Mouse (Mus musculus): ENCODE measurements around the gene Bcas3. TPM values are rescaled to one million over a fixed set of nuclear protein-coding genes. Genes with fewer than 3 reads are reported as not detected.
A peak's percentile ranks its signal among the peaks of the same experiment; 100 is the strongest.

Bcas3 gene
- polyA plus RNA-seq, 1 experiment from 2014 or later = 13.6 TPM

GRCm38 (mm10) chr11:85786113-85786718, 433.2 kb downstream of the Bcas3 start:
- Histone ChIP-seq H3K27me3 (ENCODE audit: insufficient read depth, low read length) (peaks cover 43% of the 10 kb centered on the region), H3K4me1 (ENCODE audit: insufficient read depth) (peaks cover 9% of the 10 kb centered on the region; the same call in 1 of the 2 replicates), H3K27ac (ENCODE audit: low read depth) (no peak overlapping the region), H3K36me3 (replicated peaks; ENCODE audit: insufficient read depth, low read length) (no peaks in the 10 kb centered on the region), H3K9ac (replicated peaks) (no peak overlapping the region), H3K4me2 (ENCODE audit: low read depth, low read length) (no peak overlapping the region), H3K4me3 (ENCODE audit: low read depth, low read length) (no peak overlapping the region), H3K9me3 (ENCODE audit: low read length) (no peaks in the 10 kb centered on the region)
- 75% methylated on average over 3 of the region's 3 CpGs for WGBS (ENCODE audit: insufficient replicate concordance)
- peak; percentile 59 for TF ChIP-seq CTCF (IDR thresholded peaks at IDR 0.05; ENCODE audit: low read depth)
- TF ChIP-seq EP300 (IDR thresholded peaks at IDR 0.05; ENCODE audit: low read depth) = no peak
- ATAC-seq = 0 out of 2 replicates have a peak, but pooled peaks have one; percentile 38
- DNase-seq = no peak

- 0 out of 2 replicates have a peak overlapping the region, but pooled peaks have one; percentile 16 for H3K4me2 ChIP-seq (ENCODE audit: low read depth, low read length)
- no peaks in the 10 kb centered on the region for H3K36me3 ChIP-seq (replicated peaks; ENCODE audit: insufficient read depth, low read length)
- H3K4me3 ChIP-seq (ENCODE audit: low read depth, low read length) = no peak overlapping the region
- DNase-seq = no peak
- 82% methylated on average over 7 of the region's 7 CpGs for WGBS (ENCODE audit: insufficient replicate concordance)
- peaks cover 31% of the 10 kb centered on the region for H3K27me3 ChIP-seq (ENCODE audit: insufficient read depth, low read length)
- no peak overlapping the region for H3K9ac ChIP-seq (replicated peaks)
- no peaks in the 10 kb centered on the region for H3K9me3 ChIP-seq (ENCODE audit: low read length)
- TF ChIP-seq CTCF (IDR thresholded peaks at IDR 0.05; ENCODE audit: low read depth) (no peak), EP300 (IDR thresholded peaks at IDR 0.05; ENCODE audit: low read depth) (no peak)
- ATAC-seq = no peak
- H3K27ac ChIP-seq (ENCODE audit: low read depth) = no peak overlapping the region
- H3K4me1 ChIP-seq (ENCODE audit: insufficient read depth) = peaks cover 23% of the 10 kb centered on the region
Measured at GRCm38 (mm10) chr11:85789750-85790149, 436.8 kb downstream of the Bcas3 start.

DNA sequence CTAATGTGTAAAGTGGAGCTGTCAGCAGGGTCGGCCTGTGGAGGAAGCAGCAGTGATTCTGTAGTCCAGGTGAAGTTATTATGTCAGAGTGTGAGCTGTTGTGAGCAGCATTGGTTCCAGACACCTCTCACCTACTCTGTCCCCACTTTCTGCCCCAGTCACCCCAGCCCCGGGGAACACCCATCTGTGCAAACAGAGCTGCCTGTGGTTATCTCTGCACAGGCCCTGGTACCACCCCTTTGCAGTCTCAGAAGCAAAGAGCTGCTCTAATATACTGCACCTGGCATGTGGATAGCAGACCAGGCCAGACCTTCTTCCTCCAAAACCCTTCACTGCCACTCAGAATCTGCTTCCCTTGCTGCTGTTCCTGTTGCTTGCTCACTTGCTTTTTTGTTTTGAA, 437.3 kb downstream of the Bcas3 start:
- no peak for TF ChIP-seq CTCF (IDR thresholded peaks at IDR 0.05; ENCODE audit: low read depth)
- TF ChIP-seq EP300 (IDR thresholded peaks at IDR 0.05; ENCODE audit: low read depth) = peak; percentile 32; the same call in 1 of the 2 replicates
- H3K27ac ChIP-seq (ENCODE audit: low read depth) = no peak overlapping the region
- H3K36me3 ChIP-seq (replicated peaks; ENCODE audit: insufficient read depth, low read length) = no peaks in the 10 kb centered on the region
- ATAC-seq (peak; percentile 94), DNase-seq (peak; percentile 51)
- H3K4me1 ChIP-seq (ENCODE audit: insufficient read depth) = peaks cover 23% of the 10 kb centered on the region
- no peak overlapping the region for H3K9ac ChIP-seq (replicated peaks)
- peaks cover 29% of the 10 kb centered on the region for H3K27me3 ChIP-seq (ENCODE audit: insufficient read depth, low read length)
- no peaks in the 10 kb centered on the region for H3K9me3 ChIP-seq (ENCODE audit: low read length)
- H3K4me2 ChIP-seq (ENCODE audit: low read depth, low read length) = 0 out of 2 replicates have a peak overlapping the region, but pooled peaks have one; percentile 16
- no peak overlapping the region for H3K4me3 ChIP-seq (ENCODE audit: low read depth, low read length)
- WGBS (ENCODE audit: insufficient replicate concordance) = 41% methylated on average over 2 of the region's 2 CpGs

DNA sequence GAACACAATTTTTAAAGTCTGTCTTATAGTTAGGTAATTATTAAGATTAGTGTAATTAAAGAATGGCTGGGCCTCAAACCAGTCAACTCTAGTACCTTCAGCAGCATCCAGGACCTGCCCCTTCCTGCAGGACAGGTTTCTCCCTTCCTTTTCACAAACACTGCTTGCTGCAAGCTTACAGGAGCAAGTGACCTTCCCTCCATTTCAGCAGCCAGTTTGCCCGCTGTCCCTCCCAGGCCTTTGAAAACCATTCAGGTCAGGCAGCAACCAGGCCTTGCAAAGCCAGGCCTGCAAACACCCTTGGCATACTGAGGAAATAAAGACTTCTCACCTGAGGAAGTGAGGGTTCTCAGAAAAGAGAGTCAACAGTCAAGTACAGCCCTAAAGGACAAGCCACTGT, 438.2 kb downstream of the Bcas3 start:
- Histone ChIP-seq H3K4me1 (ENCODE audit: insufficient read depth) (peaks cover 23% of the 10 kb centered on the region), H3K27ac (ENCODE audit: low read depth) (no peak overlapping the region)

GRCm38 (mm10) chr11:85792534-85793215, 439.7 kb downstream of the Bcas3 start:
- no peaks in the 10 kb centered on the region for H3K36me3 ChIP-seq (replicated peaks; ENCODE audit: insufficient read depth, low read length)
- no peak for TF ChIP-seq EP300 (IDR thresholded peaks at IDR 0.05; ENCODE audit: low read depth)
- no peak for TF ChIP-seq CTCF (IDR thresholded peaks at IDR 0.05; ENCODE audit: low read depth)
- H3K9ac ChIP-seq (replicated peaks) = no peak overlapping the region
- H3K4me1 ChIP-seq (ENCODE audit: insufficient read depth) = peaks cover 23% of the 10 kb centered on the region
- H3K4me2 ChIP-seq (ENCODE audit: low read depth, low read length) = 0 out of 2 replicates have a peak overlapping the region, but pooled peaks have one; percentile 6
- peaks cover 16% of the 10 kb centered on the region for H3K27me3 ChIP-seq (ENCODE audit: insufficient read depth, low read length)
- no peak overlapping the region for H3K27ac ChIP-seq (ENCODE audit: low read depth)
- WGBS (ENCODE audit: insufficient replicate concordance) = 52% methylated on average over 12 of the region's 12 CpGs
- ATAC-seq (peak; percentile 26; the same call in 1 of the 2 replicates), DNase-seq (no peak)
- H3K9me3 ChIP-seq (ENCODE audit: low read length) = no peaks in the 10 kb centered on the region
- no peak overlapping the region for H3K4me3 ChIP-seq (ENCODE audit: low read depth, low read length)

More for the DNA sequence above, 438.2 kb downstream of the Bcas3 start:
- peaks cover 23% of the 10 kb centered on the region for H3K27me3 ChIP-seq (ENCODE audit: insufficient read depth, low read length)
- no peak for ATAC-seq
- H3K4me2 ChIP-seq (ENCODE audit: low read depth, low read length) = no peak overlapping the region
- no peak overlapping the region for H3K4me3 ChIP-seq (ENCODE audit: low read depth, low read length)
- no peaks in the 10 kb centered on the region for H3K9me3 ChIP-seq (ENCODE audit: low read length)
- TF ChIP-seq CTCF (IDR thresholded peaks at IDR 0.05; ENCODE audit: low read depth) = no peak
- TF ChIP-seq EP300 (IDR thresholded peaks at IDR 0.05; ENCODE audit: low read depth) = no peak
- 90% methylated on average over 1 of the region's 1 CpGs for WGBS (ENCODE audit: insufficient replicate concordance)
- H3K9ac ChIP-seq (replicated peaks) = no peak overlapping the region
- no peak for DNase-seq
- no peaks in the 10 kb centered on the region for H3K36me3 ChIP-seq (replicated peaks; ENCODE audit: insufficient read depth, low read length)

- H3K9me3 ChIP-seq (ENCODE audit: low read length) = no peaks in the 10 kb centered on the region
- peaks cover 11% of the 10 kb centered on the region for H3K4me1 ChIP-seq (ENCODE audit: insufficient read depth)
- ATAC-seq (peak; percentile 47; the same call in 1 of the 2 replicates), DNase-seq (no peak)
- TF ChIP-seq EP300 (IDR thresholded peaks at IDR 0.05; ENCODE audit: low read depth) = no peak; the same call in 1 of the 2 replicates
- TF ChIP-seq CTCF (IDR thresholded peaks at IDR 0.05; ENCODE audit: low read depth) = peak; percentile 47
- no peak overlapping the region; the same call in 1 of the 2 replicates for H3K4me3 ChIP-seq (ENCODE audit: low read depth, low read length)
- no peak overlapping the region for H3K27ac ChIP-seq (ENCODE audit: low read depth)
- peak overlapping the region; percentile 52 for H3K4me2 ChIP-seq (ENCODE audit: low read depth, low read length)
- no peaks in the 10 kb centered on the region for H3K36me3 ChIP-seq (replicated peaks; ENCODE audit: insufficient read depth, low read length)
- peaks cover 22% of the 10 kb centered on the region for H3K27me3 ChIP-seq (ENCODE audit: insufficient read depth, low read length)
- 35% methylated on average over 4 of the region's 4 CpGs for WGBS (ENCODE audit: insufficient replicate concordance)
- no peak overlapping the region for H3K9ac ChIP-seq (replicated peaks)
Measured at GRCm38 (mm10) chr11:85799456-85799855, 446.5 kb downstream of the Bcas3 start.
